Mouse (Mus musculus): ENCODE measurements around the gene Creg1.

The Creg1 gene

GRCm38 (mm10) chr1:165810633-165811032, 47.1 kb downstream of the Creg1 start:
- Histone ChIP-seq H3K36me3 (ENCODE audit: insufficient read depth, low read length) (no peaks in the 10 kb centered on the region), H3K27me3 (ENCODE audit: insufficient read depth, low read length) (peaks cover 41% of the 10 kb centered on the region), H3K4me3 (replicated peaks; ENCODE audit: low read length) (no peak overlapping the region), H3K4me1 (replicated peaks; ENCODE audit: low read depth, low read length) (peaks cover 16% of the 10 kb centered on the region), H3K9me3 (ENCODE audit: low read length) (no peaks in the 10 kb centered on the region)
- no peak for TF ChIP-seq CTCF (conservative IDR thresholded peaks at IDR 0.05; ENCODE audit: low read length)
- no peak for TF ChIP-seq POU5F1 (IDR thresholded peaks at IDR 0.05; ENCODE audit: borderline replicate concordance, low read length)
- TF ChIP-seq NANOG (IDR thresholded peaks at IDR 0.05; ENCODE audit: borderline replicate concordance, low read length) = no peak

GRCm38 (mm10) chr1:165811170-165811569, 47.6 kb downstream of the Creg1 start:
- Histone ChIP-seq H3K4me3 (replicated peaks; ENCODE audit: low read length) (no peak overlapping the region), H3K36me3 (ENCODE audit: insufficient read depth, low read length) (no peaks in the 10 kb centered on the region), H3K9me3 (ENCODE audit: low read length) (no peaks in the 10 kb centered on the region), H3K27me3 (ENCODE audit: insufficient read depth, low read length) (peaks cover 42% of the 10 kb centered on the region), H3K4me1 (replicated peaks; ENCODE audit: low read depth, low read length) (peaks cover 16% of the 10 kb centered on the region)
- TF ChIP-seq POU5F1 (IDR thresholded peaks at IDR 0.05; ENCODE audit: borderline replicate concordance, low read length) (0 out of 2 replicates have a peak, but pooled peaks have one; percentile 6), CTCF (conservative IDR thresholded peaks at IDR 0.05; ENCODE audit: low read length) (no peak), NANOG (IDR thresholded peaks at IDR 0.05; ENCODE audit: borderline replicate concordance, low read length) (no peak)

- H3K4me1 ChIP-seq (replicated peaks; ENCODE audit: low read depth, low read length) = peaks cover 22% of the 10 kb centered on the region
- H3K9me3 ChIP-seq (ENCODE audit: low read length) = no peaks in the 10 kb centered on the region
- TF ChIP-seq POU5F1 (IDR thresholded peaks at IDR 0.05; ENCODE audit: borderline replicate concordance, low read length) (no peak), NANOG (IDR thresholded peaks at IDR 0.05; ENCODE audit: borderline replicate concordance, low read length) (no peak), CTCF (conservative IDR thresholded peaks at IDR 0.05; ENCODE audit: low read length) (no peak)
- peaks cover 56% of the 10 kb centered on the region for H3K27me3 ChIP-seq (ENCODE audit: insufficient read depth, low read length)
- no peaks in the 10 kb centered on the region for H3K36me3 ChIP-seq (ENCODE audit: insufficient read depth, low read length)
- no peak overlapping the region for H3K4me3 ChIP-seq (replicated peaks; ENCODE audit: low read length)
Measured at GRCm38 (mm10) chr1:165812775-165813174, 49.2 kb downstream of the Creg1 start.

GRCm38 (mm10) chr1:165814116-165814515, 50.6 kb downstream of the Creg1 start:
- Histone ChIP-seq H3K9me3 (ENCODE audit: low read length) (no peaks in the 10 kb centered on the region), H3K4me3 (replicated peaks; ENCODE audit: low read length) (no peak overlapping the region), H3K36me3 (ENCODE audit: insufficient read depth, low read length) (no peaks in the 10 kb centered on the region), H3K4me1 (replicated peaks; ENCODE audit: low read depth, low read length) (peaks cover 22% of the 10 kb centered on the region), H3K27me3 (ENCODE audit: insufficient read depth, low read length) (peaks cover 61% of the 10 kb centered on the region)
- TF ChIP-seq NANOG (IDR thresholded peaks at IDR 0.05; ENCODE audit: borderline replicate concordance, low read length) (no peak), CTCF (conservative IDR thresholded peaks at IDR 0.05; ENCODE audit: low read length) (no peak), POU5F1 (IDR thresholded peaks at IDR 0.05; ENCODE audit: borderline replicate concordance, low read length) (no peak)

GRCm38 (mm10) chr1:165814521-165815278, 51.2 kb downstream of the Creg1 start:
- no peak overlapping the region for H3K4me3 ChIP-seq (replicated peaks; ENCODE audit: low read length)
- TF ChIP-seq POU5F1 (IDR thresholded peaks at IDR 0.05; ENCODE audit: borderline replicate concordance, low read length) (no peak), CTCF (conservative IDR thresholded peaks at IDR 0.05; ENCODE audit: low read length) (no peak), NANOG (IDR thresholded peaks at IDR 0.05; ENCODE audit: borderline replicate concordance, low read length) (no peak)

GRCm38 (mm10) chr1:165816391-165816790, 52.8 kb downstream of the Creg1 start:
- H3K4me3 ChIP-seq (replicated peaks; ENCODE audit: low read length) = no peak overlapping the region
- H3K9me3 ChIP-seq (ENCODE audit: low read length) = no peaks in the 10 kb centered on the region
- TF ChIP-seq POU5F1 (IDR thresholded peaks at IDR 0.05; ENCODE audit: borderline replicate concordance, low read length) (no peak), CTCF (conservative IDR thresholded peaks at IDR 0.05; ENCODE audit: low read length) (no peak), NANOG (IDR thresholded peaks at IDR 0.05; ENCODE audit: borderline replicate concordance, low read length) (no peak)
- no peaks in the 10 kb centered on the region for H3K36me3 ChIP-seq (ENCODE audit: insufficient read depth, low read length)
- H3K4me1 ChIP-seq (replicated peaks; ENCODE audit: low read depth, low read length) = peaks cover 18% of the 10 kb centered on the region
- H3K27me3 ChIP-seq (ENCODE audit: insufficient read depth, low read length) = peaks cover 67% of the 10 kb centered on the region

More at GRCm38 (mm10) chr1:165814521-165815278, 51.2 kb downstream of the Creg1 start:
- Histone ChIP-seq H3K27me3 (ENCODE audit: insufficient read depth, low read length) (peaks cover 66% of the 10 kb centered on the region), H3K4me1 (replicated peaks; ENCODE audit: low read depth, low read length) (peaks cover 22% of the 10 kb centered on the region), H3K36me3 (ENCODE audit: insufficient read depth, low read length) (no peaks in the 10 kb centered on the region), H3K9me3 (ENCODE audit: low read length) (no peaks in the 10 kb centered on the region)

GRCm38 (mm10) chr1:165817264-165817663, 53.7 kb downstream of the Creg1 start:
- no peak for TF ChIP-seq POU5F1 (IDR thresholded peaks at IDR 0.05; ENCODE audit: borderline replicate concordance, low read length)
- TF ChIP-seq CTCF (conservative IDR thresholded peaks at IDR 0.05; ENCODE audit: low read length) = no peak
- no peak for TF ChIP-seq NANOG (IDR thresholded peaks at IDR 0.05; ENCODE audit: borderline replicate concordance, low read length)
- Histone ChIP-seq H3K4me1 (replicated peaks; ENCODE audit: low read depth, low read length) (peaks cover 18% of the 10 kb centered on the region), H3K9me3 (ENCODE audit: low read length) (no peaks in the 10 kb centered on the region), H3K27me3 (ENCODE audit: insufficient read depth, low read length) (peaks cover 60% of the 10 kb centered on the region), H3K36me3 (ENCODE audit: insufficient read depth, low read length) (no peaks in the 10 kb centered on the region), H3K4me3 (replicated peaks; ENCODE audit: low read length) (no peak overlapping the region)

- Histone ChIP-seq H3K27me3 (ENCODE audit: insufficient read depth, low read length) (peaks cover 54% of the 10 kb centered on the region), H3K4me3 (replicated peaks; ENCODE audit: low read length) (no peak overlapping the region), H3K9me3 (ENCODE audit: low read length) (no peaks in the 10 kb centered on the region), H3K36me3 (ENCODE audit: insufficient read depth, low read length) (no peaks in the 10 kb centered on the region), H3K4me1 (replicated peaks; ENCODE audit: low read depth, low read length) (peaks cover 18% of the 10 kb centered on the region)
- TF ChIP-seq CTCF (conservative IDR thresholded peaks at IDR 0.05; ENCODE audit: low read length) (no peak), NANOG (IDR thresholded peaks at IDR 0.05; ENCODE audit: borderline replicate concordance, low read length) (no peak), POU5F1 (IDR thresholded peaks at IDR 0.05; ENCODE audit: borderline replicate concordance, low read length) (no peak)
Measured at GRCm38 (mm10) chr1:165818145-165818860, 54.8 kb downstream of the Creg1 start.
